Mouse (Mus musculus): Measurements from ENCODE around the gene Arpc1a. TPM values are rescaled to one million over a fixed set of nuclear protein-coding genes. Genes with fewer than 3 reads are reported as not detected.

Gene Arpc1a
- total RNA-seq, 1 experiment: 65.4 TPM

DNA sequence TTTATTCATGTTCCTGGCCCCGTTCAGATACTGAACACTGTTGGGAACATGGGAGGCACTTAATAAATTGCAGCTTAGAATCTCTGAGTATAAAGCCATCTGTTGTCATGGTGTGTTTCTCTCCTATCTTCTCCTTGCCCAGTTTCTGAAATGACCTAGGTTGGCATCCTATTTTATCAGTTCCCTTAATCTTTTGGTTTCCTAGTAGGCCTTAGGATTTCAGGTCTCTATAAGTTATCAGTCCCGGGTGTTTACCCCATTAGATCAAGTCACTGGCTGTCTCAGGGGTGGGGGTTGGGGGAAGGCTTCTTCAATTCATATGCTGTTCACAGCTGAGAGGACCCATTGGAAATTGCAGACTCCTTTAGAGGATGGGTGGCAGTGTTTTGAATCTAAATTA is 1.2 kb downstream of the Arpc1a start:
- TF ChIP-seq ZC3H11A (IDR thresholded peaks at IDR 0.05; ENCODE audit: borderline replicate concordance, low read depth, low read length) (no peak), ZNF384 (IDR thresholded peaks at IDR 0.05; ENCODE audit: low read depth, low read length) (no peak), CHD2 (IDR thresholded peaks at IDR 0.05; ENCODE audit: low read depth, low read length) (no peak), MAFK (IDR thresholded peaks at IDR 0.05; ENCODE audit: insufficient read depth, low read depth, low read length) (no peak), HCFC1 (IDR thresholded peaks at IDR 0.05; ENCODE audit: borderline replicate concordance, insufficient read depth, low read length) (no peak)
- no peaks in the 10 kb centered on the region for H3K9me3 ChIP-seq (ENCODE audit: control insufficient read depth, insufficient read depth, low read depth, low read length)
- peaks cover 2 to 3% of the 10 kb centered on the region in 2 experiments; a peak in 2 of 4 replicates for H3K4me1 ChIP-seq (ENCODE audit: control insufficient read depth in 2 of 2, insufficient read depth in 2 of 2, low read length in 2 of 2, poor library complexity in 1 of 2)
- H3K27ac ChIP-seq (ENCODE audit: insufficient read depth, low read depth, low read length, poor library complexity, severe bottlenecking): no peak overlapping the region
- no peak overlapping the region; the same call in 1 of the 2 replicates for H3K9ac ChIP-seq (ENCODE audit: insufficient read depth, low read depth, low read length, poor library complexity, severe bottlenecking)
- no peak for DNase-seq (ENCODE audit: low read depth, low spot score)
- no peaks in the 10 kb centered on the region for H3K36me3 ChIP-seq (ENCODE audit: control insufficient read depth, insufficient read depth, low read length, poor library complexity, severe bottlenecking)
- in situ Hi-C loops (cut with MboI; ENCODE audit: low sequenced_read_pairs in 2 of 2, unreplicated experiment in 2 of 2): no loop called here
- H3K4me3 ChIP-seq (ENCODE audit: insufficient read depth in 1 of 2, low read depth in 1 of 2, low read length in 2 of 2, poor library complexity in 1 of 2, severe bottlenecking in 1 of 2): no peak overlapping the region; a peak in 1 of 4 replicates

DNA sequence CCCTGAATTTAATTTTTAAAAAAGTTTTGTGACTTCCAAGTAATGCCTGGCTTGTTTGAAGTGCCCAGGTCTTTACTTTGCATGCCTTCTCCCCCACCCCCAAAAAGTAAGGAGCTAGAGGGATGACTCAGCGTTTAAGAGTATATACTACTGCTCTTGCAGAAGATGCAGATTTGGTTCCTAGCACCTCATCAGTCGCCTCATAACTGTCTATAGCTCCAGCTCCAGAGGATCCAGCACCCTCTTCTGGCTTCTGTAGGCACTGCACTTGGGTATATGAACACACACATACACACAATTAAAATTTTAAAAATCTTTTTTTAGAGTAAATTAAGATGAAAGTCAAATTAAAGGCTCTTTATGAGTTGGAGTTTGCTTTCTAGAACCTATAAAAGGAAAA is 4.6 kb downstream of the Arpc1a start:
- Histone ChIP-seq H3K4me3 (ENCODE audit: insufficient read depth in 1 of 2, low read depth in 1 of 2, low read length in 2 of 2, poor library complexity in 1 of 2, severe bottlenecking in 1 of 2) (no peak overlapping the region), H3K4me1 (ENCODE audit: control insufficient read depth in 2 of 2, insufficient read depth in 2 of 2, low read length in 2 of 2, poor library complexity in 1 of 2) (peaks cover 2 to 3% of the 10 kb centered on the region in 2 experiments; a peak in 2 of 4 replicates), H3K9me3 (ENCODE audit: control insufficient read depth, insufficient read depth, low read depth, low read length) (no peaks in the 10 kb centered on the region), H3K36me3 (ENCODE audit: control insufficient read depth, insufficient read depth, low read length, poor library complexity, severe bottlenecking) (peaks cover 8% of the 10 kb centered on the region), H3K9ac (ENCODE audit: insufficient read depth, low read depth, low read length, poor library complexity, severe bottlenecking) (no peak overlapping the region), H3K27ac (ENCODE audit: insufficient read depth, low read depth, low read length, poor library complexity, severe bottlenecking) (no peak overlapping the region)
- no peak for DNase-seq (ENCODE audit: low read depth, low spot score)
- peak; percentile 61; the same call in 1 of the 2 replicates for TF ChIP-seq MAFK (IDR thresholded peaks at IDR 0.05; ENCODE audit: insufficient read depth, low read depth, low read length)
- TF ChIP-seq ZC3H11A (IDR thresholded peaks at IDR 0.05; ENCODE audit: borderline replicate concordance, low read depth, low read length): no peak
- TF ChIP-seq HCFC1 (IDR thresholded peaks at IDR 0.05; ENCODE audit: borderline replicate concordance, insufficient read depth, low read length): no peak
- no peak for TF ChIP-seq ZNF384 (IDR thresholded peaks at IDR 0.05; ENCODE audit: low read depth, low read length)
- TF ChIP-seq CHD2 (IDR thresholded peaks at IDR 0.05; ENCODE audit: low read depth, low read length): no peak
- in situ Hi-C loops (cut with MboI; ENCODE audit: low sequenced_read_pairs in 2 of 2, unreplicated experiment in 2 of 2): no loop called here

DNA sequence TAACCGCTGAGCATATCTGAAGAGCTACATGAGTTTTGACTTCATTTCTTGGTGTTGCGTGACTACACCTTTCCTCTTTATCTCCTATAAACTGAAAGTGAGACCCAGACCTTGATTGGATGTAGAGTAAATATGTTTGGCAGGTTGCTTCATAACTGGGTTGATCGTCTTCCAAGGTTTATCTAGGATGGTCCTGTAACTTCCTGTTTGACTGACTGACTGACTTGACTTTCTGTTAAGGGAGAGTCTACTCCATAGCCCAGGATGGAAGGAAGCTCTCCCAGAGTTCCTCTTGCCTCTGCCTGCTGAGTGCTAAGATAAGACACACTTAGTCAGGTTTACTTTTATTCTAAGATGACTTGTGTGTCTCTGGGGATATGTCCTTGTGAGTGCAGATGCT is 6.2 kb downstream of the Arpc1a start:
- H3K4me1 ChIP-seq (ENCODE audit: control insufficient read depth in 2 of 2, insufficient read depth in 2 of 2, low read length in 2 of 2, poor library complexity in 1 of 2): peaks cover 0 to 2% of the 10 kb centered on the region in 2 experiments; a peak in 1 of 4 replicates
- TF ChIP-seq CHD2 (IDR thresholded peaks at IDR 0.05; ENCODE audit: low read depth, low read length): no peak
- TF ChIP-seq HCFC1 (IDR thresholded peaks at IDR 0.05; ENCODE audit: borderline replicate concordance, insufficient read depth, low read length): no peak
- no peak for TF ChIP-seq ZC3H11A (IDR thresholded peaks at IDR 0.05; ENCODE audit: borderline replicate concordance, low read depth, low read length)
- no peak for TF ChIP-seq MAFK (IDR thresholded peaks at IDR 0.05; ENCODE audit: insufficient read depth, low read depth, low read length)
- TF ChIP-seq ZNF384 (IDR thresholded peaks at IDR 0.05; ENCODE audit: low read depth, low read length): no peak
- no peak overlapping the region for H3K27ac ChIP-seq (ENCODE audit: insufficient read depth, low read depth, low read length, poor library complexity, severe bottlenecking)
- no peak overlapping the region for H3K4me3 ChIP-seq (ENCODE audit: insufficient read depth in 1 of 2, low read depth in 1 of 2, low read length in 2 of 2, poor library complexity in 1 of 2, severe bottlenecking in 1 of 2)
- H3K9me3 ChIP-seq (ENCODE audit: control insufficient read depth, insufficient read depth, low read depth, low read length): no peaks in the 10 kb centered on the region
- no peak for DNase-seq (ENCODE audit: low read depth, low spot score)
- peaks cover 12% of the 10 kb centered on the region for H3K36me3 ChIP-seq (ENCODE audit: control insufficient read depth, insufficient read depth, low read length, poor library complexity, severe bottlenecking)
- H3K9ac ChIP-seq (ENCODE audit: insufficient read depth, low read depth, low read length, poor library complexity, severe bottlenecking): no peak overlapping the region
- in situ Hi-C loops (cut with MboI; ENCODE audit: low sequenced_read_pairs in 2 of 2, unreplicated experiment in 2 of 2): no loop called here

DNA sequence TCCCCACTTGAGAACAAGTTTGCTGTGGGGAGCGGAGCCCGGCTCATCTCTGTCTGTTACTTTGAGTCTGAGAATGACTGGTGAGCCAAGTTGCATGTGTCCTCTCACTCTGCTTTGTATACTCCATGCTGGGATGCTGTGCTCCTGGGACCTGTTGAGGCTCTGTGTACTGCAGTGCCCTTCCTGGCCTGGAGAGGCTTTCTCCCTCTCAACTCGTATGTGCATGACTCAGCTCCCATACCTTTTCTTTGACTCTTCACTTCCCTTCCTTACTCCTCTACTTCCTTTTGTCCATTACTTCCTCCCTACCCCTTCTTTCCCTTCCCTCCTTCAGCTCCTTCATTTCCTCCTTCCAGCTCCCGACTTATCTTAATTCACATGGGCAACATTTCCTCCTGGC is 12.6 kb downstream of the Arpc1a start:
- Histone ChIP-seq H3K4me3 (ENCODE audit: insufficient read depth in 1 of 2, low read depth in 1 of 2, low read length in 2 of 2, poor library complexity in 1 of 2, severe bottlenecking in 1 of 2) (no peak overlapping the region), H3K36me3 (ENCODE audit: control insufficient read depth, insufficient read depth, low read length, poor library complexity, severe bottlenecking) (peaks cover 36% of the 10 kb centered on the region), H3K27ac (ENCODE audit: insufficient read depth, low read depth, low read length, poor library complexity, severe bottlenecking) (no peak overlapping the region), H3K4me1 (ENCODE audit: control insufficient read depth in 2 of 2, insufficient read depth in 2 of 2, low read length in 2 of 2, poor library complexity in 1 of 2) (no peaks in the 10 kb centered on the region), H3K9me3 (ENCODE audit: control insufficient read depth, insufficient read depth, low read depth, low read length) (no peaks in the 10 kb centered on the region), H3K9ac (ENCODE audit: insufficient read depth, low read depth, low read length, poor library complexity, severe bottlenecking) (no peak overlapping the region)
- in situ Hi-C loops (cut with MboI; ENCODE audit: low sequenced_read_pairs in 2 of 2, unreplicated experiment in 2 of 2): no loop called here
- DNase-seq (ENCODE audit: low read depth, low spot score): no peak
- no peak for TF ChIP-seq HCFC1 (IDR thresholded peaks at IDR 0.05; ENCODE audit: borderline replicate concordance, insufficient read depth, low read length)
- TF ChIP-seq ZNF384 (IDR thresholded peaks at IDR 0.05; ENCODE audit: low read depth, low read length): no peak
- peak; percentile 56; the same call in 1 of the 2 replicates for TF ChIP-seq MAFK (IDR thresholded peaks at IDR 0.05; ENCODE audit: insufficient read depth, low read depth, low read length)

DNA sequence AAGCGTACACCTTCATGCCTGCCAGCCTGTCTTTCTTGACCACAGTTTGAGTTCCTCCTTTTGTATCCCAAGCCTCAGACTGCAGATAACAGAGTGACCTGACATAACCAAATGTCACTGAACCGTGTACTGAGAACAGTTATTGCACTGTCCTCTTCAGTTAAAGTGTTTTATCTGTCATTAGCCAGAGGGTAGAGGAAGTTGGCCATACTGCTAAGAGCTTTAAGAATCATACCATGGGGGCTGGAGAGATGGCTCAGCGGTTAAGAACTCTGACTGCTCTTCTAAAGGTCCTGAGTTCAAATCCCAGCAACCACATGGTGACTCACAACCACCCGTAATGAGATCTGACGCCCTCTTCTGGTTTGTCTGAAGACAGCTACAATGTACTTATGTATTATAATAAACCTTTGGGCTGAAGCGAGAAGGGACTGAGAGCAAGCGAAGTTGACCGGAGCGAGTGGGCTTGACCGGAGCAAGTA is 14.8 kb downstream of the Arpc1a start:
- in situ Hi-C loops (cut with MboI; ENCODE audit: low sequenced_read_pairs in 2 of 2, unreplicated experiment in 2 of 2): no loop called here
- Histone ChIP-seq H3K9ac (ENCODE audit: insufficient read depth, low read depth, low read length, poor library complexity, severe bottlenecking) (no peak overlapping the region), H3K9me3 (ENCODE audit: control insufficient read depth, insufficient read depth, low read depth, low read length) (no peaks in the 10 kb centered on the region), H3K4me1 (ENCODE audit: control insufficient read depth in 2 of 2, insufficient read depth in 2 of 2, low read length in 2 of 2, poor library complexity in 1 of 2) (no peaks in the 10 kb centered on the region), H3K27ac (ENCODE audit: insufficient read depth, low read depth, low read length, poor library complexity, severe bottlenecking) (no peak overlapping the region), H3K4me3 (ENCODE audit: insufficient read depth in 1 of 2, low read depth in 1 of 2, low read length in 2 of 2, poor library complexity in 1 of 2, severe bottlenecking in 1 of 2) (no peak overlapping the region), H3K36me3 (ENCODE audit: control insufficient read depth, insufficient read depth, low read length, poor library complexity, severe bottlenecking) (peaks cover 33% of the 10 kb centered on the region)
- no peak for DNase-seq (ENCODE audit: low read depth, low spot score)
- no peak for TF ChIP-seq MAFK (IDR thresholded peaks at IDR 0.05; ENCODE audit: insufficient read depth, low read depth, low read length)
